Mouse (Mus musculus) kidney, adult 9 months (tissue): ENCODE data around the gene Nox4.

Source experiments
- DNase-seq: peaks from one replicate; pipeline ENCODE4 v3.0.0; 2022

Nox4 gene

DNA sequence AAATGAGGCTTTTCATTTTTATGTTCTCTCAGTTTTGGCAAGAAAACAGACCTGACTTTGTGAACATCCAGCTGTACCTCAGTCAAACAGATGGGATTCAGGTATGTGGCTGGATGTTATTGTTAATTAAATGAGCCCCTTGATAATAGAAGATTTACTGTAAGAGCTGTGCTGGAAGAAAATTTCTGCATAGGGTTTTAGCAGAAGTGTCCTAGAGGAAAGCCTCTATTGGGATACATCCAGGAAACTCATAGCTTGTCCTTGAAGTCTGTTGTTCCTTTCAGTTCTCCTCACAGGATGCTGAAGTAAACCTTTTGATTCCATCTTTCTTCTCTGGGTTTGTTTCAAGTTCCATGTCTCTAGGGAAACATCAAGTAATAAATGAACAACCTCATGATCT, 128.4 kb downstream of the Nox4 start:
- DNase-seq: no peak

DNA sequence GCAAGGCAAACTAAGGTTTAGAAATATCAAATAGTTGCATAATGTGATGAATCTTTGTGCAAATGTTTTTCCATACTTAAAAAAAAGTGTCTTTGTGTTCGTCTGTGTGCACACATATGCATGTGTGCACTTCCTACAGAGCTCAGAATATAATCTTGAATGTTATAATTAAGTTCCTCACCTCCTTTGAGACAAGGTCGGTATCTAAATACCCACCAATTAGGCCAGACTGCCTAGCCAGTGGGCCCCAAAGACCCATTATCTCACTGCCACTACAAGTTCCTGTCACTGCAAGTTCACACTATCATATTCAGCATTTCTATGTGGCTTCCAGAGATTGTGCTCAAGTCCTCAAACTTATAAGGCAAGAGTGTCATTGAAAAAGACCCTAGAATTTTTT, 129.0 kb downstream of the Nox4 start:
- no peak for DNase-seq

DNA sequence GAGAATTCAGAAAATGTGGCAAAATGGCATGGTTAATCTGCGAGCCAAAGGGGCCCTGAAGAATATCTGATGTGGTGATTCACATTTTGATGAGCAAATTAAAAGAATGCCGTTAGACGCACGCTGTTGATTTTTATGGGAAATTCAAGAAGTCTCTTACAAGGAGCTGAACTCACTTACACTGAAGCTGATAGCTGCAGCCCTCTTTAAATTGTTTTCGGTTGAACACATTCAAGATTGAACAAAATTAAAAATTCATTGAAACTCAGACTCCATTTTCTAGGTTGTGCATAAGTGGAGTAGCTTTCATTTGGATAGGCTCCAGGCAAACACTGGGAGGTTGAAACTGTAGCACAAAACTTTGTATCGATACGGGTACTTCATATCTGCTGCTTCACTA, 151.1 kb downstream of the Nox4 start:
- no peak for DNase-seq

DNA sequence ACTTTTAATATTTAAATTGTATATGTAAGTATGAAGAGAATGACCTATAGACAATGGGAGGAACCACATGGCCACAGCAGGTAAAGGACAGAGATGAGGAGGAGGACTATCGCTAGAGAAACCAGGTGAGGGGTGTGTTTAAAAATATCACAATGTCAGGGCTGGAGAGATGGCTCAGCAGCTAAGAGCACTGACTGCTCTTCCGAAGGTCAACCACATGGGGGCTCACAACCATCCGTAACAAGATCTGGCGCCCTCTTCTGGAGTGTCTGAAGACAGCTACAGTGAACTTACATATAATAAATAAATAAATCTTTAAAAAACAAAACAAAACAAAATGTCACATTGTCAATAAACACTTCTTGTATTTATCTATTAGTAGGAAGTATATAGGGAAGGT, 165.5 kb downstream of the Nox4 start:
- peak; percentile 37 for DNase-seq

DNA sequence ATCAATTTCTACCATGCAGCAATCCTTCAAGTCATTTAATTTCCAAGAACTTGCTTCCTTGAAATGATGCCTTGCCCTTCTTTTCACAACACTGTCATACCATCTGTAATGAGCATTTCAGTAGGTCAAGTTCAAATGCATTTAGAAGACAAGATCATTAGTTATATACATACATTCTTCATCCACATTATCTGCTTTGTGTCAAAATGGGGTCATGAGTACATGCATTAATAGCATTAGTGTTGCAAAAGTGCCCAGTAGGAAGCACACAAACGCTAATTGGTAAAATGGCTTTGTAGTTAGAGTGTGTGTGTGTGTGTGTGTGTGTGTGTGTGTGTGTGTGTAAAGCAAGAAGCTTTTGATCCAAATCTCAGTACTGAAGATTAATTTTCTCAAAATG, 167.4 kb downstream of the Nox4 start:
- no peak for DNase-seq
